Mouse (Mus musculus) midbrain, postnatal 0 days (tissue): ENCODE measurements around the gene Apba2. TPM values are rescaled to one million over a fixed set of nuclear protein-coding genes. Genes with fewer than 3 reads are reported as not detected.

Source experiments
- ATAC-seq: fragments of 200-750 bp; cut with Nextera tagmentation; 2 replicates; pipeline ENCODE4 v1.8.0; 2017; ENCODE audit warnings: moderate number of reproducible peaks, mild to moderate bottlenecking, moderate TSS enrichment, moderate library complexity; ENCODE audit not compliant: low FRiP score
- DNase-seq: peaks from one replicate; pipeline ENCODE4 v3.0.0-alpha.2; 2015; ENCODE audit warnings: low spot score
- H3K27ac ChIP-seq: fragments of 300-500 bp; sonication (generic); 2 replicates; pipeline ENCODE4 v1.5.1; 2014; ENCODE audit warnings: low read depth, mild to moderate bottlenecking, low read length, mixed read lengths
- H3K27me3 ChIP-seq: fragments of 300-500 bp; sonication (generic); 2 replicates; pipeline ENCODE4 v1.6.1; 2014; ENCODE audit warnings: low read length, control low read depth, mixed read lengths; ENCODE audit not compliant: insufficient read depth
- H3K36me3 ChIP-seq: fragments of 300-500 bp; sonication (generic); 2 replicates; pipeline ENCODE4 v1.6.1; 2014; ENCODE audit warnings: low read length, control low read depth, mixed read lengths; ENCODE audit not compliant: insufficient read depth
- H3K4me1 ChIP-seq: fragments of 300-500 bp; sonication (generic); 2 replicates; pipeline ENCODE4 v1.6.1; 2014; ENCODE audit warnings: mild to moderate bottlenecking, control low read depth, antibody characterized with exemption, low read length, mixed read lengths; ENCODE audit not compliant: insufficient read depth
- H3K4me2 ChIP-seq: fragments of 300-500 bp; sonication (generic); 2 replicates; pipeline ENCODE4 v1.6.1; 2014; ENCODE audit warnings: low read depth, mild to moderate bottlenecking, low read length, mixed read lengths; ENCODE audit not compliant: poor library complexity, severe bottlenecking
- H3K4me3 ChIP-seq: fragments of 300-500 bp; sonication (generic); 2 replicates; pipeline ENCODE4 v1.5.1; 2014; ENCODE audit warnings: low read depth, mild to moderate bottlenecking, low read length, moderate library complexity
- H3K9ac ChIP-seq: fragments of 300-500 bp; sonication (generic); replicated peaks from 2 replicates; pipeline ENCODE4 v1.6.1; 2014; ENCODE audit warnings: mild to moderate bottlenecking, low read length, moderate library complexity, mixed read lengths; ENCODE audit not compliant: poor library complexity, severe bottlenecking
- H3K9me3 ChIP-seq: fragments of 300-500 bp; sonication (generic); 2 replicates; pipeline ENCODE4 v1.6.1; 2016; ENCODE audit warnings: low read length, control low read depth
- CTCF ChIP-seq: IDR thresholded peaks from 2 replicates; pipeline ENCODE4 v1.5.1; 2016; ENCODE audit warnings: antibody characterized with exemption, mild to moderate bottlenecking
- WGBS: fragments of 180-500 bp; shearing (Covaris S2); extraction: QIAGEN DNeasy Blood & Tissue Kit; methylation state at CpG from one replicate; pipeline ENCODE4 v1.1.7; 2014; 5-methylcytosine and 5-hydroxymethylcytosine counted together
- polyA plus RNA-seq: library from polyadenylated mRNA; unstranded; fragments of >200 nt; fragmentation: Nextera tagmentation; extraction: Ambion mirVana; gene quantifications from 2 replicates; pipeline ENCODE4 v1.2.1, GENCODE M21; 2015
- total RNA-seq: library from RNA; depleted of rRNA; stranded (reverse); fragments of >200 nt; gene quantifications from 2 replicates; pipeline ENCODE4 v1.2.3, GENCODE M21; 2014

Gene Apba2
- total and polyA plus RNA-seq, 2 experiments from 2014 or later = 199 to 374 TPM

- no peaks in the 10 kb centered on the region for H3K36me3 ChIP-seq
- no peak overlapping the region for H3K4me3 ChIP-seq
- TF ChIP-seq CTCF = no peak
- H3K27me3 ChIP-seq = no peaks in the 10 kb centered on the region
- ATAC-seq = no peak; the same call in 1 of the 2 replicates
- H3K4me1 ChIP-seq = peaks cover 11% of the 10 kb centered on the region
- no peak overlapping the region for H3K27ac ChIP-seq
- no peak overlapping the region for H3K9ac ChIP-seq
- WGBS = 77% methylated on average over 2 of the region's 2 CpGs
- peak; percentile 69 for DNase-seq
- no peaks in the 10 kb centered on the region for H3K9me3 ChIP-seq
- no peak overlapping the region for H3K4me2 ChIP-seq
These were observed 8.4 kb downstream of the Apba2 start for GRCm38 (mm10) chr7:64509911-64510310.

- Histone ChIP-seq H3K4me3 (no peak overlapping the region), H3K4me2 (no peak overlapping the region), H3K4me1 (peaks cover 5% of the 10 kb centered on the region; the same call in 1 of the 2 replicates), H3K27me3 (no peaks in the 10 kb centered on the region), H3K9ac (no peak overlapping the region), H3K9me3 (no peaks in the 10 kb centered on the region), H3K36me3 (no peaks in the 10 kb centered on the region), H3K27ac (no peak overlapping the region)
- TF ChIP-seq CTCF = no peak
- DNase-seq (peak; percentile 35), ATAC-seq (no peak)
- WGBS = 81% methylated on average over 8 of the region's 8 CpGs
These were observed 9.2 kb downstream of the Apba2 start for GRCm38 (mm10) chr7:64510526-64511210.

- WGBS = 93% methylated on average over 3 of the region's 3 CpGs
- no peak overlapping the region for H3K4me2 ChIP-seq
- no peak overlapping the region for H3K9ac ChIP-seq
- no peaks in the 10 kb centered on the region for H3K4me1 ChIP-seq
- H3K36me3 ChIP-seq = no peaks in the 10 kb centered on the region
- DNase-seq (no peak), ATAC-seq (no peak)
- no peak for TF ChIP-seq CTCF
- H3K4me3 ChIP-seq = no peak overlapping the region
- H3K27me3 ChIP-seq = no peaks in the 10 kb centered on the region
- H3K9me3 ChIP-seq = no peaks in the 10 kb centered on the region
- H3K27ac ChIP-seq = no peak overlapping the region
These were observed 12.1 kb downstream of the Apba2 start for GRCm38 (mm10) chr7:64513621-64514020.

- no peaks in the 10 kb centered on the region for H3K9me3 ChIP-seq
- no peak for ATAC-seq
- no peak for DNase-seq
- H3K4me3 ChIP-seq = no peak overlapping the region
- no peaks in the 10 kb centered on the region for H3K4me1 ChIP-seq
- H3K36me3 ChIP-seq = no peaks in the 10 kb centered on the region
- no peak overlapping the region for H3K27ac ChIP-seq
- H3K27me3 ChIP-seq = no peaks in the 10 kb centered on the region
- 81% methylated on average over 3 of the region's 3 CpGs for WGBS
- no peak overlapping the region for H3K4me2 ChIP-seq
- no peak for TF ChIP-seq CTCF
- H3K9ac ChIP-seq = no peak overlapping the region
These were observed 13.8 kb downstream of the Apba2 start for GRCm38 (mm10) chr7:64515280-64515679.

GRCm38 (mm10) chr7:64515891-64516290 is 14.4 kb downstream of the Apba2 start:
- H3K4me3 ChIP-seq = no peak overlapping the region
- ATAC-seq (no peak), DNase-seq (no peak)
- H3K4me1 ChIP-seq = no peaks in the 10 kb centered on the region
- H3K9ac ChIP-seq = no peak overlapping the region
- no peaks in the 10 kb centered on the region for H3K36me3 ChIP-seq
- H3K9me3 ChIP-seq = no peaks in the 10 kb centered on the region
- 93% methylated on average over 4 of the region's 4 CpGs for WGBS
- no peak overlapping the region for H3K27ac ChIP-seq
- H3K4me2 ChIP-seq = no peak overlapping the region
- no peaks in the 10 kb centered on the region for H3K27me3 ChIP-seq
- no peak for TF ChIP-seq CTCF

- Histone ChIP-seq H3K4me2 (no peak overlapping the region), H3K4me3 (no peak overlapping the region), H3K9ac (no peak overlapping the region), H3K4me1 (no peaks in the 10 kb centered on the region), H3K36me3 (no peaks in the 10 kb centered on the region), H3K27me3 (no peaks in the 10 kb centered on the region), H3K27ac (no peak overlapping the region), H3K9me3 (no peaks in the 10 kb centered on the region)
- ATAC-seq (no peak), DNase-seq (no peak)
- no peak for TF ChIP-seq CTCF
- 92% methylated on average over 4 of the region's 4 CpGs for WGBS
These were observed 17.6 kb downstream of the Apba2 start for GRCm38 (mm10) chr7:64519091-64519490.
